Mouse (Mus musculus) neutrophil, adult 5-6 weeks (primary cell): Measurements from ENCODE around the gene Oas1c. TPM values are rescaled to one million over a fixed set of nuclear protein-coding genes. Genes with fewer than 3 reads are reported as not detected.
"Not testable (repeated sequence)": the region's sequence is repeated elsewhere in the genome, so short reads cannot be mapped to it uniquely, and the experiment has no call there.

Experiments
- ATAC-seq: fragments of 151-379, 151-347 bp; 2 replicates; pipeline ENCODE4 v1.8.0; 2017; ENCODE audit warnings: mild to moderate bottlenecking, moderate TSS enrichment; ENCODE audit not compliant: insufficient number of reproducible peaks, poor library complexity, low FRiP score, severe bottlenecking; ENCODE audit errors: extremely low read depth
- total RNA-seq: library from RNA; stranded (forward); fragments of 200-1000 nt; gene quantifications from 2 replicates; pipeline ENCODE4 v1.2.3, GENCODE M21; 2017

Gene Oas1c
- 10.2 and 20.1 TPM in 2 replicates for total RNA-seq

- ATAC-seq, result peak; percentile 81
Observed at GRCm38 (mm10) chr5:120811951-120812819, at the start of gene Oas1c. Oas1c (minus strand) TSS chr5:120812514.

- no peak for ATAC-seq
Observed at GRCm38 (mm10) chr5:120861121-120861520, 48.8 kb upstream of the Oas1c start, which contains the start of gene Oas1h. Oas1h (plus strand) TSS chr5:120861421.

- ATAC-seq, result no peak
Observed at GRCm38 (mm10) chr5:120859241-120859640, 46.9 kb upstream of the Oas1c start.

GRCm38 (mm10) chr5:120849601-120850136 lies 37.4 kb upstream of the Oas1c start:
- peak; percentile 36; the same call in 1 of the 2 replicates for ATAC-seq

- ATAC-seq, result no peak
Observed at GRCm38 (mm10) chr5:120847067-120847466, 34.8 kb upstream of the Oas1c start, which contains the start of gene Oas1f. Oas1f (plus strand) TSS chr5:120847367.

GRCm38 (mm10) chr5:120844713-120845112 lies 32.4 kb upstream of the Oas1c start:
- no peak for ATAC-seq

- no peak for ATAC-seq
Observed at GRCm38 (mm10) chr5:120836731-120837585, 24.6 kb upstream of the Oas1c start.

GRCm38 (mm10) chr5:120833335-120834280 lies 21.3 kb upstream of the Oas1c start:
- ATAC-seq, result no peak

- ATAC-seq, result peak; percentile 69; the same call in 1 of the 2 replicates
Observed at GRCm38 (mm10) chr5:120831031-120831430, 18.7 kb upstream of the Oas1c start.

- no peak for ATAC-seq
Observed at GRCm38 (mm10) chr5:120818999-120819398, 6.7 kb upstream of the Oas1c start.

- 0 out of 2 replicates have a peak, but pooled peaks have one; percentile 32 for ATAC-seq
Observed at GRCm38 (mm10) chr5:120815949-120816348, 3.6 kb upstream of the Oas1c start.

GRCm38 (mm10) chr5:120813023-120813422 lies 709 bp upstream of the Oas1c start:
- no peak for ATAC-seq

- no peak for ATAC-seq
Observed at GRCm38 (mm10) chr5:120809171-120809570, 3.1 kb downstream of the Oas1c start.

GRCm38 (mm10) chr5:120806458-120806857 lies 5.9 kb downstream of the Oas1c start:
- peak; percentile 49 for ATAC-seq

GRCm38 (mm10) chr5:120803596-120803995 lies 8.7 kb downstream of the Oas1c start:
- ATAC-seq, result no peak

GRCm38 (mm10) chr5:120798943-120799342 lies 13.4 kb downstream of the Oas1c start:
- ATAC-seq, result not testable (repeated sequence)

- not testable (repeated sequence) for ATAC-seq
Observed at GRCm38 (mm10) chr5:120798147-120798546, 14.2 kb downstream of the Oas1c start.

GRCm38 (mm10) chr5:120795480-120796034 lies 16.8 kb downstream of the Oas1c start, which contains the start of gene Oas1e:
Oas1e (minus strand) TSS chr5:120795530.
- ATAC-seq, result not testable (repeated sequence)
